Mouse (Mus musculus) common myeloid progenitor, adult 5-6 weeks (primary cell): ENCODE data around the gene Stk11ip. TPM values are rescaled to one million over a fixed set of nuclear protein-coding genes. Genes with fewer than 3 reads are reported as not detected.

Source experiments
- ATAC-seq: replicated peaks from 2 replicates; pipeline ENCODE4 v1.8.0; 2016; ENCODE audit warnings: low read depth, mild to moderate bottlenecking, moderate TSS enrichment, inconsistent platforms; ENCODE audit not compliant: poor library complexity, severe bottlenecking
- total RNA-seq: library from RNA; stranded (forward); fragments of 200-1000, 187-1606 nt; gene quantifications from 2 replicates; pipeline ENCODE4 v1.2.3, GENCODE M21; 2017

The Stk11ip gene
- total RNA-seq, 1 experiment from 2014 or later, result 19.5 TPM

GRCm38 (mm10) chr1:75561221-75561897 is 40.0 kb downstream of the Stk11ip start:
- ATAC-seq, result no peak

- ATAC-seq, result no peak
These were observed 40.5 kb downstream of the Stk11ip start for GRCm38 (mm10) chr1:75561898-75562238.

- no peak for ATAC-seq
These were observed 42.8 kb downstream of the Stk11ip start for GRCm38 (mm10) chr1:75564102-75564501.

GRCm38 (mm10) chr1:75564916-75565315 is 43.6 kb downstream of the Stk11ip start:
- ATAC-seq, result no peak

- ATAC-seq, result peak; percentile 92
These were observed 44.3 kb downstream of the Stk11ip start for GRCm38 (mm10) chr1:75565616-75566015.

- ATAC-seq, result no peak
These were observed 49.1 kb downstream of the Stk11ip start for GRCm38 (mm10) chr1:75570403-75570802.

- ATAC-seq, result no peak
These were observed 51.4 kb downstream of the Stk11ip start for GRCm38 (mm10) chr1:75572776-75573175.

GRCm38 (mm10) chr1:75573715-75574114 is 52.4 kb downstream of the Stk11ip start:
- ATAC-seq, result no peak

GRCm38 (mm10) chr1:75574476-75575310 is 53.4 kb downstream of the Stk11ip start:
- no peak for ATAC-seq

- no peak for ATAC-seq
These were observed 60.8 kb downstream of the Stk11ip start for GRCm38 (mm10) chr1:75581936-75582624.

GRCm38 (mm10) chr1:75582625-75582956 is 61.3 kb downstream of the Stk11ip start:
- no peak for ATAC-seq

- ATAC-seq, result no peak
These were observed 61.7 kb downstream of the Stk11ip start for GRCm38 (mm10) chr1:75583034-75583433.

- ATAC-seq, result no peak
These were observed 65.5 kb downstream of the Stk11ip start for GRCm38 (mm10) chr1:75586791-75587190.

Other genes starting within 250 kb of the Stk11ip start
- gene Resp18, start 243.1 kb upstream of the Stk11ip start, total RNA-seq, result not detected in 2 replicates
- gene Dnpep, start 203.5 kb upstream of the Stk11ip start, total RNA-seq, result 28.7 and 37.5 TPM in 2 replicates
- not detected in 2 replicates for gene Des, start 161.2 kb upstream of the Stk11ip start, total RNA-seq
- not detected in 2 replicates for gene Speg, start 146.2 kb upstream of the Stk11ip start, total RNA-seq
- 61.7 and 73.9 TPM in 2 replicates for gene Gmppa, start 85.6 kb upstream of the Stk11ip start, total RNA-seq
- not detected in 2 replicates for gene Asic4, start 71.1 kb upstream of the Stk11ip start, total RNA-seq
- 0.92 and 2.1 TPM in 2 replicates for gene Chpf, start 42.2 kb upstream of the Stk11ip start, total RNA-seq
- gene Tmem198, start 42.0 kb upstream of the Stk11ip start, total RNA-seq, result 0.32 TPM in 1 of 2 replicates, not detected in the other
- 1.4 and 2.7 TPM in 2 replicates for gene Obsl1, start 15.1 kb upstream of the Stk11ip start, total RNA-seq
- gene Inha, start 14.5 kb upstream of the Stk11ip start, total RNA-seq, result not detected in 2 replicates
- gene Slc4a3, start 24.7 kb downstream of the Stk11ip start, total RNA-seq, result under 0.01 TPM in 1 of 2 replicates, not detected in the other